Mouse (Mus musculus) adrenal gland, adult (tissue): ENCODE data around the gene Rtl6.

Experiments used
- DNase-seq, 2 experiments: peaks; one replicate each; pipeline ENCODE4 v3.0.0; 2022 to 2023; ENCODE audit warnings: low spot score in 1 of 2; ENCODE audit not compliant: inconsistent age in 2 of 2

Rtl6 gene

DNA sequence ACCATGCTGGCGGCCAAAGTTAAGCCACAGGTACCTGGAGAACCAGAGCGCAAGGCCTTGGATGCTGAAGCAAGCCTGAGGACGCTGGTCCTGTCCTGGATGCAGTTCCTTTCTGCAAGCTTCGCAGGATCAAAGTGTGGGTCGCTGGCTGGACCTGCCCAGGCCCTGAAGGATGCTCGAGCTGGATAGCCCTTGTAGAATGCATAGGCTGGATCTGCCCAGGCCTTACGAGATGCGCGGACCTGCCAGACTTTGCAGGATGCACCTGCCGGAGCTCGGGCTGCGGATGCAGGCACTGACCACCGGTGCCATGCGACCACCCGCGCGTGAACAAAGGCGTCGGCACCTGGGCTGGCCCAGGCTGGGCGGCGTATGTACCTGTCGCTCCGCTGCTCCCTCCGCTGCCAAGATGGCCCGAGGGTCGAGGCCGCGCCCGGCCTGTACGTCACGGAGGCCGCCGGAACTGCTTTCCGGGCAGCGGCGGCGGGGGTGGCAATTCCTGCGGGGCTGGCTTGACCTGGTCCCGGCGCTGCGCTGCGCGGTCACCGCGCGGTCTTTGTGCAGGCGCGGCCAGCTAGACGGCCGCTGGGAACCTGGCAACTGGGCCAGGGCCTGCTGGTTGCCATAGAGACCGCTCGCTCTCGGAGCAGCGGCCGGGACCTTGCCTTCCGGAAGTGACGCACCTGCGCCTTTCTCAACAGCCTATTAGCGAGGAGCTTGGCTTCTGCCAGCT, at the start of gene Rtl6:
Gene Rtl6 (minus strand): TSS at position 635 of the 733 bp plus-strand sequence.
- DNase-seq: peak; percentile 92 to 95

GRCm38 (mm10) chr15:84603267-84603963, 45.8 kb upstream of the Rtl6 start:
- DNase-seq: peak in 1 of 2 experiments; percentile 36

- peak in 1 of 2 experiments; percentile 66 for DNase-seq
These were observed 43.5 kb upstream of the Rtl6 start for GRCm38 (mm10) chr15:84600977-84601595.

GRCm38 (mm10) chr15:84598911-84599310, 41.3 kb upstream of the Rtl6 start:
- DNase-seq: no peak

GRCm38 (mm10) chr15:84597816-84598215, 40.2 kb upstream of the Rtl6 start:
- DNase-seq: peak in 1 of 2 experiments; percentile 26

DNA sequence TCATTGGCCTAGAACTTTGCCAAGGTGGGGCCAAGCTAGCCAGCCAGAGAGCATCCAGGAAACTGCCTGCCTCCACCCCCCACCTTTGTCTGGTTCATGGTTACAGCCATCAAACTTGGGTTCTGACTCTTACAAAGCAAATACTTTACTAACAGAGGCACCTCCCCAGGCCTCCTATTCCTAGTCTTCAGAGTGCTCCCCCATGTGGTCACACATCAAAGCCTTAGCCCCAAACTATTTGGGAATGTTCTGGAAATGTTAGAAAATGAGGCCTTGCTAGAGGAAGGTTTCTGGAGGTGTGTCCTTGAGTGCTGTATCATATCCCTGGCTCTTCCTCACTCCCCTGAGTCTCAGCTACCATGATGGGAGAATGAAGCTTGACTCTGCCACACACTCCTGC, 39.4 kb upstream of the Rtl6 start:
- peak in 1 of 2 experiments; percentile 48 for DNase-seq

DNA sequence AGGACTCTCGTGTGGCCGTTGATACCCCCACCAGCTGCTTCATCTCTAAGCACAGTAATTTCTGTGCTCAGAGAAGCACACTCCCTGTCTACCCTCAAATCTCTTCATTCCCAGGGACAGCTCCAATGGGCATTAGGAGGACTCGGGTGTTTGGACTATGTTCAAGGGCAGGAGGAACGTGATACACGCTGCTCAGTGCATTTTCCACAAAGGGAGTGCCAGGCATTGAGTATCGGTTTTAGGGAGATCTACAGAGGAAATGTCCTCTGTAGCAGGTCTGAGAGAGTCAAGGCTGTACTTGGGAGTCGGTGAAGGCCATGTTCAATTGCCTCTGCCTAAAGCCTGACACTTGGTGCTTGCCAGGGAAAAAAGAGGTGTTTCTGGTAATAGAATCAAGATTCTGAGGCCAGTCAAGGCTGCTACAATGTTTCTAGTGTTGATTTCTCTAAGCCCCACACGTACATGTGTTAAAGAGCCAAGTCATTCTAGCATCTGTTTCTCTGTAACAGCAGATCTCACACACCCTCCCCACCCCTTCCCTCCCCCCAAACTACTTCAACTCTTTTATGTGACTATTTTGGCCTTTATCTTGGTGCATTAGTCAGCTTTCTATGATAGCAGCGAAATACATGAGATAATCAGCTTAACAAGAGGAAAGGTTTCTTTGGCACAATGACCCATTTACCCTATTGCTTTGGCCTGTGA, 37.8 kb upstream of the Rtl6 start:
- DNase-seq: peak; percentile 41 to 80

DNA sequence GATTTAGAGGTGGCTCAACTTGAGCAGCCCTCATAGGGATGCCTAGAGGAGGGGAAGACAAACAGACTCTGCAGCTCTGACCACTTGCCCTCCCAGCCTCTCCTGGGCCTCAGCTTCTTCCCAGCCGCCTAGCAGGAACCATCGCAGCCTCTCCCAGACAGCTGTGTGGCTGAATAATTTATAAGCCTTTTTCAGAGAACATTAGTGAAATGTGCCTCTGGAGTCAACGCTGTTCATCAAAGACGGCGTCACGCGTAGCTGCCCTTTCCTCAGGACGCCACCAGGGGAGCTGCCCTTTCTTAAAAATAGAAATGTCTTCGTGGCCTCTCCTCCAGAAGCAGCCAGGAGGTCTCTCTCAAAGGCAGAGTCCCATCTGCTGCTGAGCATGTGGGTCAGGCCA, 35.9 kb upstream of the Rtl6 start:
- no peak for DNase-seq

DNA sequence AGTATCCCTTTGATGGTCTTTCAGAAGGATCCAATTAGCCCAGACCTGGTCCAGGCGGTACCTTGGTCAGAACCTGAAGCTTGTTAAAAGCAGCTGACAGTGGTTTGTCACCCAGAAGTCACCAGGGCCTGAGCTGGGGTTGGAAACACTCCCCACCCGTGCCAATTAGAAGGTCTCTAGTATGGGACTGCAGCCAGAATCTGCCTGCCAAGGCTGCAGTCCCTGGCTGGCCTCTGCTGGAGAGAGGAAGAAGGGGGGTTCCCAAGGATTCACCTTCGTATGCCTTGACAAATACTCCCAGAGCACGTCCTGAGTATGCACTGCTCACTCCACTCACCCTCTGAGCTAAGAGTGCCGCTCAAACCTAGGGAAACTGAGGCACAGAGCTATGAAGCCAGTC, 34.6 kb upstream of the Rtl6 start:
- peak; percentile 55 to 91 for DNase-seq

DNA sequence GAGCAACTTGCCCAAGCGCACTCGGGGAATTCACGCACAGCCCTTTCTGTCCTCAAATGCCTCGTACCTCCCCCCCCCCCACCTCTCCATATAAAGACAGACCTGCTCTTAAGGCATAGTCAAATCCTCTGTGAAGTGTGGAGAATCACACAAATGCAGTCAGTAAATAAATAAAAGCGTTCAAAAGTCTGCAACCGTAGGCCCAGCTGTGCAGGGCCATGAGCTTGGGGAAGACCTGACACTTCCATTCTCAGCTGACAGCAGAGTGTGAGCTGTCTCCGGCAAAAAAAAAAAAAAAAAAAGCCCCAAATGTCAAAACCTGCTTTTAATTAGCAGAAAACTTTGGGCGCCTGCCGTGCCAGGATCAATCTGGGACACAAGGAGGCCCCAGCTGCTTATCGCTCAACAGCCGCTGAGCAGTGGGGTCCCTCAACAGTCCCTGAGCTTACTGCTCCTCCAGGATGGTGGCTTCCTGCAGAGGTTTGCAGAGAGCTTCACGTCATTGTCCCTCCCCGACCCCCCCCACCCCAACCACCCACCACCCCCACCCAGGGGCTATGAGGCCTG, 34.0 kb upstream of the Rtl6 start:
- no peak for DNase-seq

GRCm38 (mm10) chr15:84588371-84588821, 30.8 kb upstream of the Rtl6 start:
- peak; percentile 20 to 80 for DNase-seq

GRCm38 (mm10) chr15:84578607-84579006, 21.0 kb upstream of the Rtl6 start:
- no peak for DNase-seq

GRCm38 (mm10) chr15:84577019-84577418, 19.4 kb upstream of the Rtl6 start:
- no peak for DNase-seq

GRCm38 (mm10) chr15:84566568-84567110, 9.0 kb upstream of the Rtl6 start:
- DNase-seq: no peak

GRCm38 (mm10) chr15:84561501-84561900, 3.9 kb upstream of the Rtl6 start:
- DNase-seq: peak in 1 of 2 experiments; percentile 64

GRCm38 (mm10) chr15:84556674-84557073, 949 bp downstream of the Rtl6 start:
- peak; percentile 17 to 28 for DNase-seq

DNA sequence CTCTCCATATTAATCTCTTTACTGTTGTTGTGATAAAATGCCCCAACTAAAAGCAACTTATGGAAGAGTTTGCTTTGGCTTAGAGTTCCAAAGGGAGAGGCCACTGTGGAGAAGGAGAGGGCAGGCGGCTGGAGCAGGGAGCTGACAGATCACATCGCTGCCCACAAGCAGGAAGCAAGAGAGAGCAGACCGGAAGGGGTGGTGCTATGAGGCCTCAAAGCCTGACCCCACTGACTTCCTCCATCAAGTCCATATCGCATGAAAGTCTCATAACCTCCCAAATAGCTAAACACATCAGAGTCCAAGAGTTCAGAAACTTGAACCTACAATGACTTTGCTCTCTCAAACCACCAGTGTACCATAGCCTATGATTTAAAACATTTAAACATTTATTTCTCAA, 6.6 kb downstream of the Rtl6 start:
- DNase-seq: no peak

DNA sequence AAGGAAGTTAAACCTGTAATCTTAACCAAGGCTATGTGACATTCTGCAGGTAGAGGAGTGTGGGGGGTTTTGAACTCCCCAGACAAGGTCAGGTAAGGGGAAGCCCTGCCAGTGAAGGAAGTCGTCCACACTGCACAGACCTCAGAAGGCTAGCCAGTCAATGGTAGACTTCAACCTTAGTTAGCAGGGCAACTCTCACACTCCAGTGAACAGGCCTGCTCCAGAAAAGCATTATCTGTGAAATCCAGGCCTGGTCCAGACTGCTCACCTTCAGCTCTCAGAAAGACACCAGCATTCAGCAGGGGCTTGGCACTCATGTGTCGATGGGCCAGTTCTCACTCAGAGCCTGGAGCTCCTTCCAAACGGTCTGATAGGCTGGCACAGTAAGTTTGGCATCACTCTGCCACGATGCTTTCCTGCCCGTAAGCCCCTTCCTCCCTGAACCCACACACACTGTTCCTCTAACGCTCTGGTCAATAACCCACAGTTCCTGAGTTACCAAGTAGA, 8.3 kb downstream of the Rtl6 start:
- no peak for DNase-seq

DNA sequence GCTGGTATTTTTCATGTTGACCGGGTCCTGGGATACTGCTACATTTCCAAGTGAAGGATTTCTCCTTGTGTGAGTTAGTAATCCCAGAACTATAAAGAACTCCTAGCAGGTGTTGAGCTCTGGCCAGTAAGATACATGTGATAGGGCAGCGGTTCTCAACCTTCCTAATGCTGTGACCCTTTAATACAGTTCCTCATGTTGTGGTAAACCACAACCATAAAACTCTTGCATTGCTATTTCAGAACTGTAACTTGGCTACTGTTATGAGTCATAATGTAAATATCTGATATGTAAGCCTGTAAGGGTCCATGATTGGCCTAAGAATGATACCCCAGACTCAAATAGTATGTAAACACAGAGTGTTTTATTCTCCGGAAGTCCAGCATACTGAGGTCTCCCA, 11.6 kb downstream of the Rtl6 start:
- no peak for DNase-seq

DNA sequence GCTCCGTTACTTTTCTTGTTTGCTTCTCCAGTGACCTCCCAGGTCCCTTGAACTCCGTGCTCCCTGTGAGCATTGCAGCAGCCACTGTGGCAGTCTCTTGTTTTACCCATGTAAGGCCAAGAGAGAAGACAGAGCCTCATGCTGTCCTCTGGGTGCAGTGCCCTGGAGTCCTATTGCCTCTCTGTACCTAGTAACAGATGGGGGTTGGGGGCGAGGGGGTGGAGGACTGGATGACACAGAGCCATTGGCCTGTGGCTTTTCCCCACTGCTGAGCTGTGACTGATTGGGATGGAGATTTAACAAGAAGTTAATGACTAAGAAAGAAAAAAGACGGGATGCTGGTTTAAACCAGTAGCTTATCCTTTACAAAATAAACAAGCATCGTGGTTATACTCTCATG, 16.4 kb downstream of the Rtl6 start:
- DNase-seq: no peak
